Mouse (Mus musculus) lung, postnatal 0 days (tissue): ENCODE measurements around the gene Psmd5.

ENCODE experiments used
- CTCF ChIP-seq: IDR thresholded peaks from 2 replicates; pipeline ENCODE4 v1.5.1; 2016; ENCODE audit warnings: antibody characterized with exemption, mild to moderate bottlenecking
- EP300 ChIP-seq: IDR thresholded peaks from 2 replicates; pipeline ENCODE4 v1.6.1; 2016; ENCODE audit warnings: antibody characterized with exemption, mild to moderate bottlenecking, control low read depth

DNA sequence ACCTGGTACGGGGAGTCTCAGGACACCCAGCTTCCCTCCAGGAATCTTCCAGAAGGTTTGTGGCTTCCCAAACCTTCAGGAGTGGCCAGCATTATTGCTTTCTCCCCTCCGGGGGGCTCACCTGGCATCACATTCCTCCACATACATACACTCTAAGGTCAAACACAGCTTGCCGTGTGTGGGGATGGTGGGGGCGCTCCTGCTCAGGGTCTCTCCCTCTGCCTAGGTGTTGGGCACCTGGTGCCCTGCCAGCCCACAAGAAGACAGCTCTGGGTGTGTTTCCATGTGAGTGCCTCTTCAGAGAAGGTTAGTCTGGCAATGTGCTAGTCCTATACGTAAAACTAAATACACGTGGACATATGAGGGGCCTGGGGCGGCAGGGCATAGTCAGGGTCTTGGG, 37.8 kb upstream of the Psmd5 start:
- no peak for TF ChIP-seq CTCF
- TF ChIP-seq EP300 = no peak
